Mouse (Mus musculus) hematopoietic stem cell, adult 5-6 weeks (primary cell): ENCODE results near the gene Rnf144b. TPM values are rescaled to one million over a fixed set of nuclear protein-coding genes. Genes with fewer than 3 reads are reported as not detected.
A peak's percentile ranks its signal among the peaks of the same experiment; 100 is the strongest.

ENCODE experiments used
- ATAC-seq, 2 experiments: fragments of 125-278 bp in 1 of 2; replicated peaks in 1 of 2; 2 replicates each; pipeline ENCODE4 v1.8.0; 2016 to 2017; ENCODE audit warnings: inconsistent platforms in 2 of 2, mild to moderate bottlenecking in 2 of 2, moderate number of reproducible peaks in 2 of 2, low read depth in 1 of 2, moderate TSS enrichment in 1 of 2; ENCODE audit not compliant: low FRiP score in 2 of 2, poor library complexity in 2 of 2, severe bottlenecking in 2 of 2, insufficient read depth in 1 of 2, low TSS enrichment in 1 of 2
- total RNA-seq: library from RNA; stranded (forward); fragments of 172-1452, 232-1000 nt; gene quantifications from 2 replicates; pipeline ENCODE4 v1.2.3, GENCODE M21; 2017

Gene Rnf144b
- total RNA-seq, 1 experiment from 2014 or later: 5.6 TPM

GRCm38 (mm10) chr13:47268227-47268626 is 145.8 kb downstream of the Rnf144b start:
- no peak for ATAC-seq

DNA sequence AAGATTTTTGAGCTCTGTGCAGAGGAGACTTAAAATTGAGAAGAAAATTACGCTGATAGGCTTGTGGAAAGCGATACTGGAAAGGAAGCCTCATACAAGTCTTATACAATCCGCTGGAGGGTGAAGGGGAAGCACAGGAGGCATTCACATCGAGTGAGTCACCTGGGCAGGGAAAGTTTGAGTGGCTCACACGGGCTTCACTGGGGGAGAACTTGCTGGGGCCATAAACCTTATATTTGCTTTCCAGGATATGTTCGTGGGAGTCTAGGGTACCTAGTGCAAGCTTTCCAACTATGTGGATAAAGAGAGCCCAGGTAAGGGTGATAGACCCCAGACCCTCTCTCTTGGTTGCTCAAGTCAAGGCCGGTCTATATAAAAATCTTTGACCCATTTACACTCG is 150.5 kb downstream of the Rnf144b start:
- 0 out of 4 replicates have a peak, but pooled peaks of 1 of the 2 experiments have one; percentile 22 for ATAC-seq

DNA sequence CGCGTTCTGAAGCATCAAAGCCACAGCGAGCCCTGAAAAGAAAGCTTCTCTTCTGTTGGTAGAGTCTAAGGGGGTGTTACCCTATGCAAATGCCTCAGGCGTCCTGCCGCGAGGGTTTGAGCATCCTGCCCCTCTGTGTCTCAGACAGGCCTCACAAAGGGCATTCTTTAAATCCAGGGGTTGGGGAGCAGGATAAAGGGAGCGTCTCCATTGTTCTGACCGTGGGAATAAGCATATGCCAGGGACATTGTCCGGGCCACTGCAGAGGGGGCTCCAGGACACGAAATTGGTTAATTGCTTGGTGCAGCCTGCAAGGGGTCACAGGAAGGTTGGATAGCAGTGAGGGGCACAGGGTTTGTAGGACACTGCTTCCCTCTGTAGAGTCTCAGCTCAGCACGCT is 151.0 kb downstream of the Rnf144b start:
- ATAC-seq: peak in 1 of 2 experiments; percentile 59; a peak in 2 of 4 replicates

GRCm38 (mm10) chr13:47274139-47274538 is 151.7 kb downstream of the Rnf144b start:
- no peak for ATAC-seq

- ATAC-seq: no peak
Measured at GRCm38 (mm10) chr13:47277000-47277823, 154.8 kb downstream of the Rnf144b start.

DNA sequence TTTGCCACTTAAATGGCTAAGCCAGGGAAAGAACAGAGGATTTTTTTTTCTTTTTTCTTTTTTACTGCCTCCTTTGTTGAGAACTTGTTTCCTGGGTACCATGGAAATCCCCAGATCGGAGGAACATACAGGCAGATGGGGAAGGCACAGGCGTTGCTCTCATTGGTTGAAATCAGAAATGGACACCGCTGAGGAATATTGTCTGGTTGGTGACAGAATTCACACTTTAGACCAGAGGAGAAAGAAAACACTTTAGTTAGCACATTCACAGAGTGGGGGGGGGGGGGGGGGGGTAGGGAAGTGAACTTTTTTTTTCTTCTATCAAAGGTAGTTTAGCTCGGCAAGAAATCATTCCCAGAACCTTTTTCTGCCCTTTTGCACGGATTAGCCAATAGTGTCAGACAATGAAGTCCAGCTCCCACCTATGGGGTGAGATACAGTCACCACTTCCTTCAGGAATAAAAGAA is 155.4 kb downstream of the Rnf144b start:
- no peak for ATAC-seq

DNA sequence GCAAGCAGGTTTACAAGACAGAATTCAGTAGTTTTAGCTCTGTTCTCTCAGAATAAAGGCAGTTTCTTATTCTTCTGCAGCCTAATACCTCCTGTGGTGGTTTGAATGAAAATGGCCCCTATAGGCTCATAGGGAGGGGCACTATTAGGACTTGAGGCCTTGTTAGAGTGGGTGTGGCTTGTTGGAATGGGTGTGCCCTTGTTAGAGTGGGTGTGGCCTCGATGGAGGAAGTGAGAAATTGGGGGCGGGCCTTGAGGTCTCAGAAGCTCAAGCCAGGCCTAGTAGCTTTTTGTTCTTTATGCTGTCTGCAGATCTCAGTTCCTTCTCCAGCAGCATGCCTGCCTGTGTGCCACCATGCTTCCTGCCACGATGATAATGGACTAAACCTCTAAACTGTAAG is 159.8 kb downstream of the Rnf144b start:
- ATAC-seq: no peak

GRCm38 (mm10) chr13:47288449-47288848 is 166.0 kb downstream of the Rnf144b start:
- ATAC-seq: peak; percentile 81 to 95; a peak in 3 of 4 replicates

DNA sequence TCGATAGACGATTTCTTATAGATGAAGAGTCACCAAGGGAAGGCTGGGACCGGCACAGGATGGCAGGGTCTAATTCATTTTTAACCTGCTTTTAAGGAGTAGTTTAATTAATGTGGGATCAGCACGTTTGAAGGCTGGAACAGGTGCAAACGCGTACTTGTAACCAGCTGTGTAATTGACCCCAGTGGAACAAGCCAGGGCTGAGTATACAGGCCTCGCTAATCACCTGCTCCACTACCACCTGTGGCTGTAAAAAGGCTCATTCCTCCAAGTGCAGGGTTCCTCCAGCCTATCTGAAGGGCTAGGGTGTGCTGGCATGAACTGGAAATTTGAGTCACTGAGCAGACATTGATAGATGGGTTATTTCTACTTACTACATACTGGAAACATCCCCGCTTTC is 174.0 kb downstream of the Rnf144b start:
- no peak for ATAC-seq

Other genes with a start within 250 kb of the Rnf144b start
- 44.0 and 54.7 TPM in 2 replicates for gene Kif13a, start 192.8 kb upstream of the Rnf144b start, total RNA-seq
- gene Nhlrc1, start 107.8 kb upstream of the Rnf144b start, total RNA-seq: 0.35 and 4.4 TPM in 2 replicates
- gene Kdm1b, start 79.2 kb upstream of the Rnf144b start, total RNA-seq: 16.0 and 18.4 TPM in 2 replicates
- 2.6 and 4.8 TPM in 2 replicates for gene Tpmt, start 77.9 kb upstream of the Rnf144b start, total RNA-seq
- gene Dek, start 16.5 kb upstream of the Rnf144b start, total RNA-seq: 477 and 501 TPM in 2 replicates